Mouse (Mus musculus) lung, postnatal 36 days (tissue): ENCODE measurements around the gene Kctd14.
"Not testable (repeated sequence)": the region's sequence is repeated elsewhere in the genome, so short reads cannot be mapped to it uniquely, and the experiment has no call there.

Experiments used
- DNase-seq: peaks from one replicate; pipeline ENCODE4 v3.0.0; 2022; ENCODE audit warnings: mixed read lengths

Kctd14 gene

GRCm38 (mm10) chr7:97451023-97451422 lies at the start of gene Kctd14:
TSS of gene Kctd14 (plus strand) at chr7:97451323.
- not testable (repeated sequence) for DNase-seq

- no peak for DNase-seq
These were observed 44.0 kb upstream of the Kctd14 start for GRCm38 (mm10) chr7:97407145-97407544.

- DNase-seq, result no peak
These were observed 40.0 kb upstream of the Kctd14 start for GRCm38 (mm10) chr7:97411106-97411505.

- no peak for DNase-seq
These were observed 39.5 kb upstream of the Kctd14 start for GRCm38 (mm10) chr7:97411575-97411974.

- DNase-seq, result no peak
These were observed 37.1 kb upstream of the Kctd14 start for GRCm38 (mm10) chr7:97413981-97414380.

GRCm38 (mm10) chr7:97414426-97414825 lies 36.7 kb upstream of the Kctd14 start:
- DNase-seq, result peak; percentile 43

GRCm38 (mm10) chr7:97414915-97415687 lies 36.0 kb upstream of the Kctd14 start:
- DNase-seq, result no peak

GRCm38 (mm10) chr7:97416473-97416872 lies 34.6 kb upstream of the Kctd14 start:
- DNase-seq, result no peak

- peak; percentile 74 for DNase-seq
These were observed 34.0 kb upstream of the Kctd14 start, which contains the start of gene Thrsp for GRCm38 (mm10) chr7:97416906-97417777. TSS of gene Thrsp (minus strand) at chr7:97417730.

GRCm38 (mm10) chr7:97418717-97419116 lies 32.4 kb upstream of the Kctd14 start:
- DNase-seq, result peak; percentile 71

GRCm38 (mm10) chr7:97419163-97419562 lies 32.0 kb upstream of the Kctd14 start:
- no peak for DNase-seq

GRCm38 (mm10) chr7:97420406-97420805 lies 30.7 kb upstream of the Kctd14 start:
- no peak for DNase-seq

GRCm38 (mm10) chr7:97420958-97421651 lies 30.0 kb upstream of the Kctd14 start:
- DNase-seq, result peak; percentile 36

- DNase-seq, result no peak
These were observed 27.4 kb upstream of the Kctd14 start for GRCm38 (mm10) chr7:97423754-97424153.

GRCm38 (mm10) chr7:97424621-97425245 lies 26.4 kb upstream of the Kctd14 start:
- DNase-seq, result peak; percentile 94

- DNase-seq, result no peak
These were observed 24.6 kb upstream of the Kctd14 start for GRCm38 (mm10) chr7:97426566-97426965.

GRCm38 (mm10) chr7:97427296-97427695 lies 23.8 kb upstream of the Kctd14 start:
- no peak for DNase-seq

- no peak for DNase-seq
These were observed 23.2 kb upstream of the Kctd14 start for GRCm38 (mm10) chr7:97427778-97428420.

- DNase-seq, result peak; percentile 42
These were observed 21.4 kb upstream of the Kctd14 start for GRCm38 (mm10) chr7:97429705-97430104.

- not testable (repeated sequence) for DNase-seq
These were observed 17.6 kb upstream of the Kctd14 start for GRCm38 (mm10) chr7:97433517-97433916.

GRCm38 (mm10) chr7:97434517-97434916 lies 16.6 kb upstream of the Kctd14 start:
- DNase-seq, result no peak

GRCm38 (mm10) chr7:97438986-97439385 lies 12.1 kb upstream of the Kctd14 start:
- no peak for DNase-seq
